Mouse (Mus musculus) embryonic facial prominence, embryonic 14.5 days (tissue): Measurements from ENCODE around the gene Arl6ip1. TPM values are rescaled to one million over a fixed set of nuclear protein-coding genes. Genes with fewer than 3 reads are reported as not detected.

ENCODE experiments used
- ATAC-seq: fragments of 200-750 bp; cut with Nextera tagmentation; 2 replicates; pipeline ENCODE4 v1.8.0; 2017; ENCODE audit warnings: low read depth, moderate number of reproducible peaks, moderate TSS enrichment
- DNase-seq: peaks from one replicate; pipeline ENCODE4 v3.0.0-alpha.2; 2015; ENCODE audit warnings: low spot score
- H3K27ac ChIP-seq: fragments of 300-500 bp; sonication (generic); replicated peaks from 2 replicates; pipeline ENCODE4 v1.5.1; 2014; ENCODE audit warnings: low read depth, mild to moderate bottlenecking, low read length, moderate library complexity
- H3K27me3 ChIP-seq: fragments of 300-500 bp; sonication (generic); replicated peaks from 2 replicates; pipeline ENCODE4 v1.6.1; 2014; ENCODE audit warnings: low read length; ENCODE audit not compliant: control insufficient read depth, insufficient read depth
- H3K36me3 ChIP-seq: fragments of 300-500 bp; sonication (generic); 2 replicates; pipeline ENCODE4 v1.6.1; 2014; ENCODE audit warnings: low read length, mixed read lengths; ENCODE audit not compliant: control insufficient read depth, insufficient read depth
- H3K4me1 ChIP-seq: fragments of 300-500 bp; sonication (generic); 2 replicates; pipeline ENCODE4 v1.6.1; 2014; ENCODE audit warnings: antibody characterized with exemption, low read length; ENCODE audit not compliant: control insufficient read depth, insufficient read depth
- H3K4me2 ChIP-seq: fragments of 300-500 bp; sonication (generic); 2 replicates; pipeline ENCODE4 v1.6.1; 2014; ENCODE audit warnings: low read depth, mild to moderate bottlenecking, low read length, moderate library complexity, mixed read lengths
- H3K4me3 ChIP-seq: fragments of 300-500 bp; sonication (generic); 2 replicates; pipeline ENCODE4 v1.5.1; 2014; ENCODE audit warnings: low read depth, mild to moderate bottlenecking, low read length
- H3K9ac ChIP-seq: fragments of 300-500 bp; sonication (generic); 2 replicates; pipeline ENCODE4 v1.6.1; 2014; ENCODE audit warnings: low read depth, mild to moderate bottlenecking, low read length, moderate library complexity, mixed read lengths
- H3K9me3 ChIP-seq: fragments of 300-500 bp; sonication (generic); 2 replicates; pipeline ENCODE4 v1.6.1; 2016; ENCODE audit warnings: low read length; ENCODE audit not compliant: control insufficient read depth
- WGBS: fragments of 180-500 bp; shearing (Covaris S2); extraction: QIAGEN DNeasy Blood & Tissue Kit; methylation state at CpG from one replicate; pipeline ENCODE4 v1.1.7; 2014; 5-methylcytosine and 5-hydroxymethylcytosine counted together
- polyA plus RNA-seq: library from polyadenylated mRNA; unstranded; fragments of >200 nt; fragmentation: Nextera tagmentation; extraction: Ambion mirVana; gene quantifications from 2 replicates; pipeline ENCODE4 v1.2.1, GENCODE M21; 2014

Arl6ip1 gene
- polyA plus RNA-seq, 1 experiment from 2014 or later, result 267 TPM

DNA sequence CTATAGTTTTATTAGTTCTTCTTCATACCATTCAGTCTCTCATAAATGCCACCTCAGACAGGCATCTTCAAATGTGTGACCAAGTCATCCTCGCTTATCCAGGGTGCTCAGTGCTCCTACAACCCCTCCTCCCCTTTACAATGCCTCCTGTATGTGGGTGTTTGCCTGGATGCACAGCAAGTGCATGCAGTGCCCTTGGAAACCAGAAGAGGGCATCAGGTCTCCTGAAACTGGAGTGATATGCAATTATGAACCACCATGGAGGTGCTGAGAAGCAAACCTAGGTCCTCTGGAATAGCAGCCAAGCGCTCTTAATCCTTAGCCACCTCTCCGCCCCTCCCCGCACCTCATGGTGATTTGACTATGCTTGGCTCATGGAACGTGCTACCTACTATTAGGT is 50.4 kb downstream of the Arl6ip1 start:
- no peak for ATAC-seq
- no peak for DNase-seq
- WGBS, result 87% methylated on average over 5 of the region's 5 CpGs

More for the DNA sequence above, 50.4 kb downstream of the Arl6ip1 start:
- Histone ChIP-seq H3K27me3 (no peaks in the 10 kb centered on the region), H3K36me3 (no peaks in the 10 kb centered on the region), H3K4me1 (no peaks in the 10 kb centered on the region), H3K4me2 (no peak overlapping the region), H3K4me3 (no peak overlapping the region), H3K9ac (no peak overlapping the region), H3K27ac (no peak overlapping the region), H3K9me3 (no peaks in the 10 kb centered on the region)

Other genes starting within 250 kb of the Arl6ip1 start
- gene Rps15a, start 13.5 kb downstream of the Arl6ip1 start, polyA plus RNA-seq, result 887 and 1,013 TPM in 2 replicates
- gene Smg1, start 114.0 kb upstream of the Arl6ip1 start, polyA plus RNA-seq, result 20.0 and 20.7 TPM in 2 replicates